Mouse (Mus musculus): ENCODE results near the gene Gm6793. TPM values are rescaled to one million over a fixed set of nuclear protein-coding genes. Genes with fewer than 3 reads are reported as not detected.

Gm6793 gene
- polyA plus RNA-seq (2015; fragmentation: Nextera tagmentation; extraction: Ambion mirVana), result 0.50 and 0.57 TPM in 2 replicates

DNA sequence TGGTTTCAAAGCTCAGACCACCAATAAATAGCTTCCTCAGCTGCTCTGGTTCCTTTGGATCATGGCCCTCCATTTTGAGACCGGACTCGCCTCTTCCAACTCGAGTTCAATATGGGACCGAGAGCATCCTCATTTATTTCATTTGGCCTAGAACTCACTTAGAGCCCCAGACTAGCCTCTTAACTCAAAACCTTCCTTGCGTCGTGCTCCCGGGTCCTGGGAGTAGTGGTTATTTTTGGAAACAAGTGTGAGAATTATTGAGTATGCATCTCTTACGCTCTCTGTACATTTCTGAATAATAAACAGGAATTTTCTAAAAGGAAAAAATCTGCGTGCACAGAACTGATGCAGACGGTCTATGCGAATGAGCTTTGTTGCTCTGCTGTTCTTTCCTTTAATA is at the start of gene Gm6793:
Gm6793 (minus strand) TSS at position 101 of the 400 bp plus-strand sequence.
- Histone ChIP-seq H3K9me3 (replicated peaks; ENCODE audit: control insufficient read depth, low read length) (no peaks in the 10 kb centered on the region), H3K36me3 (ENCODE audit: control insufficient read depth, insufficient read depth, low read length) (peaks cover 16% of the 10 kb centered on the region; the same call in 1 of the 2 replicates), H3K27ac (ENCODE audit: low read length) (no peak within 1 kb of the TSS), H3K9ac (ENCODE audit: low read length) (no peak within 1 kb of the TSS), H3K4me1 (ENCODE audit: control insufficient read depth, insufficient read depth, low read length) (peaks cover 16% of the 10 kb centered on the region), H3K4me3 (replicated peaks; ENCODE audit: low read length) (no peak within 1 kb of the TSS), H3K27me3 (ENCODE audit: control insufficient read depth, insufficient read depth, low read length) (no peaks in the 10 kb centered on the region), H3K4me2 (ENCODE audit: low read depth, low read length) (no peak within 1 kb of the TSS)
- ATAC-seq (ENCODE audit: insufficient read depth, low FRiP score), result no peak
- 95% methylated on average over 11 of the region's 11 CpGs for WGBS

GRCm38 (mm10) chr8:112061372-112061771 is 46.5 kb upstream of the Gm6793 start:
- Histone ChIP-seq H3K4me3 (replicated peaks; ENCODE audit: low read length) (no peak overlapping the region), H3K9ac (ENCODE audit: low read length) (no peak overlapping the region), H3K9me3 (replicated peaks; ENCODE audit: control insufficient read depth, low read length) (no peaks in the 10 kb centered on the region), H3K27me3 (ENCODE audit: control insufficient read depth, insufficient read depth, low read length) (no peaks in the 10 kb centered on the region), H3K4me1 (ENCODE audit: control insufficient read depth, insufficient read depth, low read length) (no peaks in the 10 kb centered on the region), H3K27ac (ENCODE audit: low read length) (no peak overlapping the region), H3K4me2 (ENCODE audit: low read depth, low read length) (no peak overlapping the region), H3K36me3 (ENCODE audit: control insufficient read depth, insufficient read depth, low read length) (no peaks in the 10 kb centered on the region)
- 34% methylated on average over 4 of the region's 4 CpGs for WGBS
- ATAC-seq (ENCODE audit: insufficient read depth, low FRiP score), result no peak

DNA sequence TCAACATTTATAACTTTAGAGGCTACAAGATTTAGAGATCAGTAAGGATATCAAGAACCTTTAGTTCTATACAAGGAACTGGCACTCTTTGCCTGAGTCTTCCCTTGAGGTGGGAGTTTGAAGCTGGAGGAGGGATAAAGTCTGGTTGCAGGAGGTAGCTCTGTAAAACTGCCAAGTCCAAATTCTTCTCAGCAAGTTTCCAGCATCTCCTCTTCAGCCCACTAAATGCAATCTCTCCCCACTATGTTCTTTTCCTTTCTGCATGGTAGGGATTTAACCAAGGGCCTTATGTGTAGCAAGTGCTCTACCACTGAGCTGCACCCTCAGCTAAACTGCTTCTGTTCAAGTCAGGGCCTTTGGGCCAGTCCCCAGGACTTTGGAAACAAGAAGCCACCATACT is 39.6 kb upstream of the Gm6793 start:
- no peaks in the 10 kb centered on the region for H3K9me3 ChIP-seq (replicated peaks; ENCODE audit: control insufficient read depth, low read length)
- H3K27ac ChIP-seq (ENCODE audit: low read length), result no peak overlapping the region
- no peak for ATAC-seq (ENCODE audit: insufficient read depth, low FRiP score)
- no peaks in the 10 kb centered on the region for H3K36me3 ChIP-seq (ENCODE audit: control insufficient read depth, insufficient read depth, low read length)
- H3K27me3 ChIP-seq (ENCODE audit: control insufficient read depth, insufficient read depth, low read length), result no peaks in the 10 kb centered on the region
- H3K4me3 ChIP-seq (replicated peaks; ENCODE audit: low read length), result no peak overlapping the region
- H3K4me2 ChIP-seq (ENCODE audit: low read depth, low read length), result no peak overlapping the region
- no peak overlapping the region for H3K9ac ChIP-seq (ENCODE audit: low read length)
- H3K4me1 ChIP-seq (ENCODE audit: control insufficient read depth, insufficient read depth, low read length), result no peaks in the 10 kb centered on the region

DNA sequence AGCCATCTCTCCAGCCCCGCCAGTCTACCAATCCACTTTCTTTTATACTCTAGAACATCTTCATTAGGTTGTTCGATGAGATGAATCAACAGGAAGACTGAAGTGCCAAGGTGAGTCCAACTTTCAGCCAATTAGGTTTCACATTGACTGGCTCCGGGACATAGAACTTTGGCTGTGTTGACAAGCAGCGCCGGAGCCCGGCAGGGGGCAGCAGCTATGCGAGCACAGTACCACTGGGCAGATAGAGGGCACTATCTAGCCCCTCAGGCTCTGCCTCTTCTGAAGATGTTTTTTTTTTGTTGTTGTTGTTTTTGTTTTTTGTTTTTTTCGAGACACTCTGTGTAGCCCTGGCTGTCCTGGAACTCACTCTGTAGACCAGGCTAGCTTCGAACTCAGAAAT is 36.7 kb upstream of the Gm6793 start:
- Histone ChIP-seq H3K36me3 (ENCODE audit: control insufficient read depth, insufficient read depth, low read length) (no peaks in the 10 kb centered on the region), H3K4me3 (replicated peaks; ENCODE audit: low read length) (no peak overlapping the region), H3K27me3 (ENCODE audit: control insufficient read depth, insufficient read depth, low read length) (no peaks in the 10 kb centered on the region), H3K4me1 (ENCODE audit: control insufficient read depth, insufficient read depth, low read length) (no peaks in the 10 kb centered on the region), H3K4me2 (ENCODE audit: low read depth, low read length) (no peak overlapping the region), H3K27ac (ENCODE audit: low read length) (no peak overlapping the region), H3K9ac (ENCODE audit: low read length) (no peak overlapping the region), H3K9me3 (replicated peaks; ENCODE audit: control insufficient read depth, low read length) (no peaks in the 10 kb centered on the region)
- 70% methylated on average over 9 of the region's 9 CpGs for WGBS
- no peak for ATAC-seq (ENCODE audit: insufficient read depth, low FRiP score)

- Histone ChIP-seq H3K27me3 (ENCODE audit: control insufficient read depth, insufficient read depth, low read length) (no peaks in the 10 kb centered on the region), H3K4me1 (ENCODE audit: control insufficient read depth, insufficient read depth, low read length) (no peaks in the 10 kb centered on the region), H3K36me3 (ENCODE audit: control insufficient read depth, insufficient read depth, low read length) (no peaks in the 10 kb centered on the region), H3K4me2 (ENCODE audit: low read depth, low read length) (no peak overlapping the region), H3K27ac (ENCODE audit: low read length) (no peak overlapping the region), H3K4me3 (replicated peaks; ENCODE audit: low read length) (no peak overlapping the region), H3K9me3 (replicated peaks; ENCODE audit: control insufficient read depth, low read length) (no peaks in the 10 kb centered on the region), H3K9ac (ENCODE audit: low read length) (no peak overlapping the region)
- ATAC-seq (ENCODE audit: insufficient read depth, low FRiP score), result no peak
- 78% methylated on average over 6 of the region's 6 CpGs for WGBS
Observed at GRCm38 (mm10) chr8:112049984-112050383, 35.1 kb upstream of the Gm6793 start.

- Histone ChIP-seq H3K4me1 (ENCODE audit: control insufficient read depth, insufficient read depth, low read length) (no peaks in the 10 kb centered on the region), H3K36me3 (ENCODE audit: control insufficient read depth, insufficient read depth, low read length) (no peaks in the 10 kb centered on the region), H3K27ac (ENCODE audit: low read length) (no peak overlapping the region), H3K4me2 (ENCODE audit: low read depth, low read length) (no peak overlapping the region), H3K9me3 (replicated peaks; ENCODE audit: control insufficient read depth, low read length) (no peaks in the 10 kb centered on the region), H3K4me3 (replicated peaks; ENCODE audit: low read length) (no peak overlapping the region), H3K27me3 (ENCODE audit: control insufficient read depth, insufficient read depth, low read length) (no peaks in the 10 kb centered on the region), H3K9ac (ENCODE audit: low read length) (no peak overlapping the region)
- WGBS, result 73% methylated on average over 6 of the region's 6 CpGs
- ATAC-seq (ENCODE audit: insufficient read depth, low FRiP score), result no peak
Observed at GRCm38 (mm10) chr8:112048293-112048692, 33.5 kb upstream of the Gm6793 start.

DNA sequence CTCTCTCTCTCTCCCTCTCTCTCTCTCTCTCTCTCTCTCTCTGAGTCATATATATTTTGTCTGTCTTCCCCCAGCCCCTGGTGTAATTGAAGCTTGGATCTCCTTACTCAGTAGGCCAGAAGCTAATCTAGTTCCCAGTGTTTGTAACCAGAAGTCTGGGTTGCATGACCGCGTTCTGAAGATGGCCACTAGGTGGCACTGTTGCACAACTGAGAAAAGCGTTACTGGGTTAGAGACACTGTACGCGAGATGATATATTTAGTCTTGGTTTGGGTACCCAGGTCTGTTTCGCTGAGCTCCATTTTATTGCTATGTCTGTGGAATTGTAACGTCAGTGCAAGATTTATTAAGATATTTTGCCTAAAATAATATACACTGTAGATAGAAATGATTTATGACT is 31.1 kb upstream of the Gm6793 start:
- no peak overlapping the region for H3K27ac ChIP-seq (ENCODE audit: low read length)
- no peaks in the 10 kb centered on the region for H3K27me3 ChIP-seq (ENCODE audit: control insufficient read depth, insufficient read depth, low read length)
- H3K4me3 ChIP-seq (replicated peaks; ENCODE audit: low read length), result no peak overlapping the region
- 2% methylated on average over 7 of the region's 7 CpGs for WGBS
- no peaks in the 10 kb centered on the region for H3K9me3 ChIP-seq (replicated peaks; ENCODE audit: control insufficient read depth, low read length)
- H3K4me1 ChIP-seq (ENCODE audit: control insufficient read depth, insufficient read depth, low read length), result no peaks in the 10 kb centered on the region
- H3K36me3 ChIP-seq (ENCODE audit: control insufficient read depth, insufficient read depth, low read length), result no peaks in the 10 kb centered on the region
- H3K9ac ChIP-seq (ENCODE audit: low read length), result no peak overlapping the region
- H3K4me2 ChIP-seq (ENCODE audit: low read depth, low read length), result no peak overlapping the region
- no peak for ATAC-seq (ENCODE audit: insufficient read depth, low FRiP score)

DNA sequence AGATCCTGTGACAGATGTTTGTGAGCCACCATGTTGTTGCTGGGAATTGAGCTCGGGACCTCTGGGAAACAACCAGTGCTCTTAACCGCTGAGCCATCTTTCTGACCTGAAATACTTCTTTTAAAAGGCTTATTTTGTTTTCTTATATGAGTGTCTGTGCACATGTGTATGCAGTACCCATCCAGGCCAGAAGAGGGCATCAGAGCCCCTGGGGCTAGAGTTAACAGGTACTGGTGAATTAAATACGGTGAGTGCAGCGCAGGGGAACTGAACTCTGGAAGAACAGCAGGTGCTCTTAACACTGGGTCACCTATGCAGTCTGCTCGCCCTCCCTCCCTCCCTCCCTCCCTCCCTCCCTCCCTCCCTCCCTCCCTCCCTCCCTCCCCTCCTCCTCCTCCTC is 30.3 kb upstream of the Gm6793 start:
- H3K9ac ChIP-seq (ENCODE audit: low read length), result no peak overlapping the region
- 75% methylated on average over 5 of the region's 5 CpGs for WGBS
- H3K4me3 ChIP-seq (replicated peaks; ENCODE audit: low read length), result no peak overlapping the region
- H3K27ac ChIP-seq (ENCODE audit: low read length), result no peak overlapping the region
- no peak overlapping the region for H3K4me2 ChIP-seq (ENCODE audit: low read depth, low read length)
- H3K4me1 ChIP-seq (ENCODE audit: control insufficient read depth, insufficient read depth, low read length), result no peaks in the 10 kb centered on the region
- H3K27me3 ChIP-seq (ENCODE audit: control insufficient read depth, insufficient read depth, low read length), result no peaks in the 10 kb centered on the region
- no peaks in the 10 kb centered on the region for H3K36me3 ChIP-seq (ENCODE audit: control insufficient read depth, insufficient read depth, low read length)
- H3K9me3 ChIP-seq (replicated peaks; ENCODE audit: control insufficient read depth, low read length), result no peaks in the 10 kb centered on the region
- no peak for ATAC-seq (ENCODE audit: insufficient read depth, low FRiP score)

DNA sequence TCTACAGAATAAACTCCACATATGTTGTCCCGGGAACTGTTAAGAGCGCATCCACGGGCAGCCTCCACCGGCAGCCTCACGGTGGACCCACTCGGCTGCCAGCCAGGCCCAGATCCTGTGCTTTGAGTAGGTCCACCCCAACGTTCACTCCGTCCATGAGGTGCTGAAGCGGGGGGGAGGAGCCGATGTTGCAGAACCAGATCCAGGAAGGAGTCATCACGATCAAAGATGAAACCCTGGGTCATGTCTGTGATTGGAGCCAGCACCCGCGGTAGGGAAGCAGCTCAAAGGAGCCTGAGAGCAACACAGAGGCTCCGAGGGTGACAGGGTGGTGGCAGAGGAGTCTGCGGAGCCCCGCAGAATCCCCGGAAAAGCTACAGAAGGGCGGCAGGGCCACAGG is 22.7 kb upstream of the Gm6793 start:
- no peak for ATAC-seq (ENCODE audit: insufficient read depth, low FRiP score)
- H3K4me2 ChIP-seq (ENCODE audit: low read depth, low read length), result no peak overlapping the region
- no peaks in the 10 kb centered on the region for H3K27me3 ChIP-seq (ENCODE audit: control insufficient read depth, insufficient read depth, low read length)
- H3K9me3 ChIP-seq (replicated peaks; ENCODE audit: control insufficient read depth, low read length), result no peaks in the 10 kb centered on the region
- H3K36me3 ChIP-seq (ENCODE audit: control insufficient read depth, insufficient read depth, low read length), result no peaks in the 10 kb centered on the region
- no peak overlapping the region for H3K27ac ChIP-seq (ENCODE audit: low read length)
- H3K4me3 ChIP-seq (replicated peaks; ENCODE audit: low read length), result no peak overlapping the region
- H3K9ac ChIP-seq (ENCODE audit: low read length), result no peak overlapping the region
- H3K4me1 ChIP-seq (ENCODE audit: control insufficient read depth, insufficient read depth, low read length), result no peaks in the 10 kb centered on the region
- 78% methylated on average over 18 of the region's 18 CpGs for WGBS

- WGBS, result 12% methylated on average over 8 of the region's 8 CpGs
- Histone ChIP-seq H3K36me3 (ENCODE audit: control insufficient read depth, insufficient read depth, low read length) (no peaks in the 10 kb centered on the region), H3K4me3 (replicated peaks; ENCODE audit: low read length) (no peak overlapping the region), H3K27me3 (ENCODE audit: control insufficient read depth, insufficient read depth, low read length) (no peaks in the 10 kb centered on the region), H3K27ac (ENCODE audit: low read length) (no peak overlapping the region), H3K4me2 (ENCODE audit: low read depth, low read length) (no peak overlapping the region), H3K4me1 (ENCODE audit: control insufficient read depth, insufficient read depth, low read length) (no peaks in the 10 kb centered on the region), H3K9ac (ENCODE audit: low read length) (no peak overlapping the region), H3K9me3 (replicated peaks; ENCODE audit: control insufficient read depth, low read length) (no peaks in the 10 kb centered on the region)
- ATAC-seq (ENCODE audit: insufficient read depth, low FRiP score), result no peak
Observed at GRCm38 (mm10) chr8:112034603-112035002, 19.8 kb upstream of the Gm6793 start.

Data from stomach, embryonic 16.5 days (tissue).